Mouse (Mus musculus) CD4-positive helper T cell, adult 2 months (primary cell): ENCODE measurements at regions not wholly inside any gene's neighbourhood (a gene's known extent, or its start where the extent isn't known, plus 50 kb on each side); places are given as distances from the start of the nearest gene placed in this dataset.

Source experiments
- DNase-seq: peaks from one replicate; pipeline ENCODE4 v3.0.0-alpha.2; 2012; ENCODE audit warnings: low read depth, missing footprints, low spot score

DNA sequence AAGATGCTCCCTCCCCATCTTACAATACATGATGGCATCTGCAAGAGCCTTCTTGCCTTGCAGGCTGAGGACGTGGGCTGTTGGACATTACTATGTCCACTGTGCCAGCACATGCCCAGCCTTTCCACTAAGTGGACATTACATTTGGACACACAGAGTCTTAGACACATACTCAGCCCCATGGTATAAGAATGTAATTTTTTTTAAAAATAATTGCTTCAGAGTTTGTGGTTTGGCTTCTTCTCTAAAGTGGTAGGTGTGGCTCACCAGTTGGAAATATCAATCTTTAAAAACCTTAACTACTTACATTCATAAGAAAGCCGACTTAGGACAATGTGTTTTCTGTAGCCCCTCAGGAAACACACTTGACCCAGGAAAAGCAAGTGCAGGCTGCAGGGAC, 299.7 kb upstream of the Thbs1 start:
- no peak for DNase-seq

- no peak for DNase-seq
Observed at GRCm38 (mm10) chr2:117819701-117820225, 291.9 kb upstream of the Thbs1 start.

- DNase-seq: no peak
Observed at GRCm38 (mm10) chr2:117820708-117821107, 291.0 kb upstream of the Thbs1 start.

DNA sequence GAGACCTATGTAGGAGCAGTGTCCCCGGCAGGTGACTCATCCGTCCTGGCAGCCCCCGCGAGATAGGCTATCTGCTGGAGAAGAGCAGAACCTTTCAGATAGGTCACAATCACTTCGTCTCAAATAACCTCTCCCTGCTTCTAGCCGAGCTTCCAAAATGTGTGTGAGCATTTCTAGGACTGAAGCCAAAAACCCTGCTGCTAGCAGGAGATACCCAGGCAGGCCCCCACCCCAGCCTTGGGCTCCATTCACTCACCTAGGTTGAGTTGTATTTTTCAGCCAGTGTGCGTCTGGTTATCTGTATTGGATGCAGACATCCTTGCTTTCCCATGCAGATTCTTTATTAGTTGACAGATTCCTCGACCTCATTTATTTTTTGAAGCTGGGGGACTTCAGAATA, 286.6 kb upstream of the Thbs1 start:
- DNase-seq: no peak

DNA sequence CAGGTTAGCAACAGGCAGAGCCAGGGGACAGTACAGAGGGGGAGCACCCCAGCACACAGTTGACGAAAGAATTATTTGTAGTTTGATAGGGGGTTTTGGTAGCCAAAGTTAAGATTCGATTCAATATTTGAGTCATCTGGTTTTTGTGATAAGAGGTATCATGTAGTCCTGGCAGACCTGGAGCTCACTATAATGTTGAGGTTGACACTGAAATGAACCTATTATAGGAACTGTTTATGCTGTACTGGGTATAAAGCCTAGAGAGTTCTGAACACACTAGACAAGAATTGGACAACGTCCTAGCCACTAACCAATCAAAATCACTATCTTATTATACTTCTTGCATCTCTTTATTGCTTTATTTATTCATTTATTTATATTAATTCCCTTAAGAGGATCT, 284.4 kb upstream of the Thbs1 start:
- no peak for DNase-seq

GRCm38 (mm10) chr2:117838387-117838786, 273.3 kb upstream of the Thbs1 start:
- DNase-seq: no peak

- DNase-seq: no peak
Observed at GRCm38 (mm10) chr2:117840406-117840805, 271.3 kb upstream of the Thbs1 start.

DNA sequence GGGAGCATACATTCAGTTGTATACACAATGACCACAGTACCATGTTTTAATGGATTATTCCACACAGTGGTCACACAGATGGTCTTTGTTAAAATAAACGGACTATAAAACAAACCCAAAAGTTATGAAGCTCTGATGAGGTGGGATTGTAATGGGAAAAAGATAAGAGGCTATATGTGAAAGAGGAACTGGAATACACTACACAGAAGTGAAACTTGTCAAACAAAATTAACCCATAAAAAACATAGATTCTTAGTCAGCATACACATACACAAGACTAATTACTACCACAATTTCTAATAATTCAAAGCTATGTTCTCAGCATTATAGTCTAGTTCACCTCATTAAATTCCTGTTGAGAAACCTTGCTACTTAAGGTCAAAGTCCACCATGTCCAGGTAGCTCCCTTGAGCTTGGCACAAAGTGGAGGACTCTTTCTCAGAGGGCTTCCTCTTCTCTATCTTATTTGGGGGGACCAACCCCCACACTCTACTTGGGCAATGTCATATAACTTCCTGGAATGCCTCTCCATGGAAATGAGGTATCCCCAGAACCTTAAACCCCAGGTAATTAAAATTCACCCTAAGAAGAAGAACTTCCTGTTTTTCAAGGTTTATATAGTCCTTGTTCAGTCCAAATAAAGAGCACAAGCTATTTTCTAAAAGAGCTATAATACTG, 269.2 kb upstream of the Thbs1 start:
- no peak for DNase-seq

DNA sequence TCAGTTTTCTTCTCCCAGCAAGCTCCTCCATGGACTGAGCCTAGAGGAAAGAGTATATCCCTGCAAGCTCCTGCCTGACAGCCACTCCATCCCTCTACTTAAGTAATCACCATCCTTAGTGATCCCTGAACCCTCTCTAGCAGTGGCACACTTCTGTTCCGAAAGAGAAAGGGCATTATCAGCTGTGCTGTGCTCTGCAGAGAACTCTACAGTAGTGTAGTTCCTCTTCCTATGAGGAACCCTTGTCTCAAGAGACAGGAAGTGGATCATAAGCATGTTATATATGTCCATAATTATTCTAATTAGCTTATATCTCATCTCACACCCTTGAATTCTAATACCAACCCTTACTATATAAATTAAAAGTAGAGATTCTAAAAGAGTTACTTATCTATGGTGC, 259.2 kb upstream of the Thbs1 start:
- no peak for DNase-seq

DNA sequence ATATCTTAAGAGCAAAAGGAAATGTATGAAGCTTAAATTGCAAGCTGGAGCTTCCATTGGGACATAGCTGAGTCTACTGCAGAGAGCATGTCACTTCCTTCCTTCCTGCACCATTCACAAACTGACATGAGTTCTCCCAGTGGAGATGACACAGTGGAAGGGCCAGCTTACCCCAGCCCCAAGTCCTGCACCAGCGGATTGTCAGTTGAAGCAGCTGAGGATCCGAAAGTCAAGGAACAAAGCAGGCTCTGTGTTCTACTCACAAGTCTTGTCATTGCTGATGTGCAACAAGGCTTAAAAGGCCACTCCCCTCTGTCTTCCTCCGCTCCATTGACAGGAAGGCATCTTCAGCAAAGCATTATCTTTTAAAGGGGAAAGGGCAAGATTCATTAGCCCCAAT, 249.4 kb upstream of the Thbs1 start:
- DNase-seq: no peak

GRCm38 (mm10) chr2:117865119-117865518, 246.6 kb upstream of the Thbs1 start:
- no peak for DNase-seq

DNA sequence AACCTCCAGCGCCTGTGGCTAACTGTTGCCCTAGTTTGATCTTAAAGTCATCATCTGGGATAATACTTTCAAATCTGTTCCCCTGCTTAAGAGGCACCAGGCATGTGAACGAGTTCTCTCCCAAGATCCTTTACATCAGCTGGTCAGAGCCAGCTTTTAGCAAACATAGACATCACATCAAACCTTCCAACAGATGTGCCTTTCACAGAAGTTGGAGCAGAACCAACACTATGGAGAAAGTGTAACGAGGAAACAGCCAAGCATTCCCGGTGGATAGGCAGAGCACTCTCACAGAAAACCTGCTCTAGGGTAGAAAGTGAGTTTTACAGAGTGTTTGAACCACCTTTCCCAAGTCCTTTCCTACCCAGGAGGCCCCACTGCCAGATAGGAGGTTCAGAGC, 244.7 kb upstream of the Thbs1 start:
- DNase-seq: no peak

DNA sequence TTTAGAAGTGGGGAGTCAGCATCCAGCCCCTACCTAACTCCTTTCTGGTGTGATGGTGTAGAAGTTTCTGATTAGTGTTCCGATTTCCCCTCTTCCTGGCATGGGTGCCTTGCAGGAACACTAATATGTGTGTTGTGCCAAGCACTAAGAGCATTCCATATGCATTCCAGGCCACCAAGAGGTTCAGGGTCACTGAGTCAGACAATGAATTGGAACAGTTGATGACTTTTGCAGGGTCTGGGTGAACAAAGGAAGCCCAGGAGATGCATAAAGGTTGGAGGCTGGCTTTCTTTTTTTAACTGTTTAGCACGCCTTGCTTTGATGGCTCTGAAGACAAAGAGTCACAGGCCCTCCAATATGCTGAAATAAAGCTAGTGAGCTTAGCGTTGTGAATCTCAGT, 244.3 kb upstream of the Thbs1 start:
- no peak for DNase-seq

- DNase-seq: no peak
Observed at GRCm38 (mm10) chr2:117868857-117869256, 242.8 kb upstream of the Thbs1 start.

GRCm38 (mm10) chr2:117871507-117872282, 240.0 kb upstream of the Thbs1 start:
- peak; percentile 2 for DNase-seq

DNA sequence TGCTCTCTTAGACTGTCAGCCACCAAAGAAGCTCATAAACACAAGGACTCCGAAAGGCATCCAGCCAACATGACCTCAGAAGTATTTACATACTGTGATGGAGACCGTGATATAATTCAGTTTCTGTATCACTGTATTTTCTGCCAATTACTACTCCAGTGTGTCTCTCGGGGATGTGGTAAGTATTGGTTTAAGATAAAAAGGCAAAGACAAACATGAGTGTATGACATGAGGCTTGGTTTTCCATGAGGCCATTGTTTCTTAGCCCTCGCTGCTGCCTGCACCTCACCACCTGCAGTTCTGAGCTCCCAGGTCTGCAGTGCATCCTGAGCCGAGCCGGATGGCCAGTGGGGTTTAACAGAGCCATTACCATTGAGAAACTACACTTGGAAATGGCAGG, 233.9 kb upstream of the Thbs1 start:
- DNase-seq: no peak

GRCm38 (mm10) chr2:117882136-117882535, 229.5 kb upstream of the Thbs1 start:
- DNase-seq: no peak

DNA sequence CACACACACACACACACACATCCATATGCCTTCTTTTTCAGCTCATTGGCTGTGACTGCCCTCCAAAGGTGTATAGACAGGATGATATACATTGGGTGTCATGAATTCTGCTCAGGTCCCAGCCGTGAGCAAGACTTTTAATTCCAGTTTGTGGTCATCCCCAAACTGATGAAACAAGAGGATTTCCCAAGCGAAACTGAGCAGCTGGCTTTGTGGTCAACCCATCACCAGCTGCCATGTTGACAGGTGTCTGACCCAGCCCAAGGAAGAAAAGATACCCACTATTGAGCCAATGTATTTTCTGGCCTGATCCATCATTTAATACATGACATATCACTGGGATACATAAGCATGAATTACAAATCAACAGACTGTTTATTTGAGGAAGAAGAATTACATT, 228.8 kb upstream of the Thbs1 start:
- no peak for DNase-seq

DNA sequence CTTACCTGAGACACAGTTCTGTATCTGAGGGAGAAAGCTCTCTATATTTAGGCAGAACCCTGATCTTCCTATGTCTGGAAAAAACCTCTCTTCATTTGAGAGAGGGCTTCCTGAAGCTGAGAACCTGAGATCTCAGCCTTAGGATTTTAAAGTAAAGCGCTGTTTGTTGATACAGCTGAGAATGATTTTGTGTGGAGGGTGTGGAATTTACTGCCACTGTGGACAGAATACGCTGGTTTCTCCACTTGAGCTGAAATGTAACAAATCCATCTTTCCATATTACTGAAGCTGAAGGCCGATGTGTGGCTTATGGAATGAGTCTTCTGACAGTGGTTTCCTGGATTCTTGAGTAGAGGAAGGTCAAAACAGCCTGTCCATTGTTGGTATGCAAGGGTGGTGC, 225.2 kb upstream of the Thbs1 start:
- no peak for DNase-seq

- DNase-seq: no peak
Observed at GRCm38 (mm10) chr2:117901311-117901710, 210.4 kb upstream of the Thbs1 start.

DNA sequence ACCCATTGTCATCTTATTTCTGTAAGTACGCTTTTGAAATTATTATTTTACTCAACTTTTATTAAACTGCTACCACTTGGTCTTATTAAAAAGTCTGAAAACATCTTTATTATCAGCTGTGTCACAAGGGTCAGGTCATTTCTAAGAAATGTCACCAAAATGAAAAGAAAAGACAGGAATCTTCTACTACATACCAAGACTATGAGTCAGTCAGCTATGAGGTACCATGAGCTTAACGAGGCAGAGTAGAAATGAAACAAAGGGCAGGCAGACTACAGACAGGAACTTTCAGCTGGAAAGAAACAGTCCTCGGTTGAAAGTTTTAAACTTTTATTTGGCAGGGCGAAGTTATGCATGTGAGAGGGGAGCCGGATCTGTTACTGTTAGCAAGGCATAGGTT, 208.8 kb upstream of the Thbs1 start:
- DNase-seq: no peak

GRCm38 (mm10) chr2:117903705-117904104, 208.0 kb upstream of the Thbs1 start:
- no peak for DNase-seq

GRCm38 (mm10) chr2:117906509-117906908, 205.2 kb upstream of the Thbs1 start:
- DNase-seq: no peak
